Mouse (Mus musculus): ENCODE data around the gene Hs3st3b1.

Gene Hs3st3b1

GRCm38 (mm10) chr11:63897011-63897410, 25.1 kb downstream of the Hs3st3b1 start:
- in situ Hi-C loops (cut with MboI, MseI) = no loop called here

GRCm38 (mm10) chr11:63894188-63894587, 27.9 kb downstream of the Hs3st3b1 start:
- in situ Hi-C loops (cut with MboI, MseI) = no loop called here

DNA sequence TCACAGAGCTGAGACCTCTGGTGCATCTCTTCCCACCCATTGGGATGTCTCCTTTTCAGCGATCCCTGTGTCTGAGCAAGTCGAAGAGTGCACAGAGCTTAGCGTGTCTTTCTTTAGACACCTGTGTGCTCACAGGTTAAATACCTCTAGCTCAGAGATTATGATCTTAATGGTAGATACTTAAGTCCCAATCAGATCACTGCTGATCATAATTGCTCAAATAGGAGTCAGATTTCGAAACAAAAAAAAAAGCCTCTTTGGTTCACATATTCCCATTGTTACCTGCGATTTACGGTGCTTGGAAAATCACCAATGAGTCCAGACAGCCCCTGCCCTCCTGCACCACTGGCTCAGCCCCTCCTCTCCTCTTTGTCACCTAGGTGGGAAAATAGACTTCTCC, 28.5 kb downstream of the Hs3st3b1 start:
- in situ Hi-C loops (cut with MboI, MseI) = no loop called here

DNA sequence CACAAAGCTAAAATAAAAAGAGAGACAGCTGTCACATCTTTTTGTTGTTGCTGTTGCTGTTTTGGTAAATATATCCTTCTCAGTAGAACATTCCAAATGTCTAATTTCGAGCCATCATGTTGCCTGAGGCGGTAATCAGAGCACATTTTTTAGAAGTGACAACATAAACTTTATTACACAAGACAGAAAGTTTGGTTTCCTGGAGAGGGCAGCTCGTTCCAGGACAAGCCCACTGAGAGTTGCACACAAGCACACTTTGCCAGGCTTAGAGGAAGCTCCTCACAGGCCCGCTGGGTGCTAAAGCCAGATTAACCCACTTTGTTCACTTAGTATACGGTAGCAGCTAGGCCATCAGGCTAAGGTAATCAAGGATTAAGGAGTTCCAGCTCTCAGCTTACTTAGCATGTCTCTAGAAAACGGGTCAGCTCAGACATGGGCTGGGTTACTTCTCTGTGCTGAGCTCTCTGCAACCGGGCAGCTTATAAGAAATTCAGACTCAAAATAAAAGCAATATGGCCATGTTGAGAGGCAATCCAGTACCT, 30.5 kb downstream of the Hs3st3b1 start:
- in situ Hi-C loops (cut with MboI, MseI) = no loop called here

DNA sequence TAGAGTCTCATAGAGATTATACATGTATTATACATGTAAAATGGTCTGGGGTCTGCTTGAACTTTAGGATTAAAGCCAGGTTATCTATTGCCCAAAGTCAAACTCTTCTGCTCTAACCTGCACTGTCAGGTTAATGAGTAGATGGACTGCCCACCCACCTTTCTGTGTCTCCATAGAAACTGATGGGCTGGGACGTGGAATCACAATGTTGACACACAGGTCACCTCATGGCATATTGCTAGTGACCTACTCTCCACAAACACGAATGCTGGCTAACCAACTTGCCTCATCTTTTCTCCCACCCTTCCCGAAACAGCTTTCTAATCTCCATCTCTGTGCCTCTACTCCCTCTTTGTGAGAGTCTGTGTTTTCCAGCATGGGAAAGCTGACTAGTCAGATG, 38.7 kb downstream of the Hs3st3b1 start:
- in situ Hi-C loops (cut with MboI, MseI) = no loop called here

DNA sequence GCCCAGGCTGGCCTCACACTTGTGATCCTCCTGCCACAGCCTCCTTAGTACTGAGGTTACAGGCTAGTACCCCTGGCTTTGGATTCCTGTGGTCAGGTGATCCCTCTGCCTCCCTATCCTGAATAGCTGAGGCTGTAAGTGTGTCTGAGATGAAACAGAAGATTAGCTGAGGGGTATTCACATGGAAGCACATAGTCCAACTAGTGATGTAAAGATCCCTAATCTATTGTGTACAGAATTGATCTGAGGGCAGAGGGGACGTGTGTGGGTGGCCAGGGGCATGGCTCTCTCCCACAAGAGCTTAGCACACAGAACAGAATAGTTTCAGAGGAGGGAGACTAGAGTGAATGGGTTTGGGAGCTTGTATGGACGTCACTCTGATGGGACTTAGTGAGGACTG, 41.8 kb downstream of the Hs3st3b1 start:
- in situ Hi-C loops (cut with MboI, MseI) = no loop called here

- in situ Hi-C loops (cut with MboI, MseI) = no loop called here
These were observed 42.8 kb downstream of the Hs3st3b1 start for GRCm38 (mm10) chr11:63879261-63879660.

- in situ Hi-C loops (cut with MboI, MseI) = no loop called here
These were observed 43.5 kb downstream of the Hs3st3b1 start for GRCm38 (mm10) chr11:63878616-63879015.

GRCm38 (mm10) chr11:63862746-63863145, 59.3 kb downstream of the Hs3st3b1 start:
- in situ Hi-C loops (cut with MboI, MseI) = no loop called here

- in situ Hi-C loops (cut with MboI, MseI) = no loop called here
These were observed 60.1 kb downstream of the Hs3st3b1 start for GRCm38 (mm10) chr11:63861982-63862381.

DNA sequence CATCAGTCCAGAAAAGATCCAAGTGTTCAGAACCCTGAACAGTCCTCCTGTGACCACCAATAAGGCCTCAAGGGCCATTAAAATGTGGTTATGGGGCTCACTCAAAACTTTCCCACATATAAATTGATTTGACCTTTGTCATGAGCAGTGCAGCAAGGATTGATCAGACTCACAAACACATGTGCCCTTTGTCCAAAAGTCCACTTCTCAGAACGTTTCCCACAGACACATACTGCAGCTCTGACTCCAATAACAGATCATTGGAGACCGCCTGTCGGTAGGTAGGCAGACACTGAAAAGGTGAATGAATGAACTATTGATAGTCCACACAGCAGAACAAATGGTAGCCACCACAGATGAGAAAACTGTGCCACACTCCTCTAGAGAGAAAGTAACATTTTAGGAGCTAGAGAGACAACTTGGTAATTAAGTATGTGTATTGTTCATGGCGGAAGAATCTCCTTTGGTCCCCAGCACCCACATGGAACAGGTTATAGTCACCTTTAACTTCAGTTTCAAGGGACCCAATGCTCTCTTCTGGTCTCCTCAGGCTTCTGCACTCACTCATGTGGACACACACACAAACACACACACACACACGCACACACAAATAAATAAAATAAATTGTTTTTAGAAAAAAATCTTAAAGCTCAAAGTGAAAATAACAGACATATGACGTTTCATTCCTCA, 70.9 kb downstream of the Hs3st3b1 start:
- in situ Hi-C loops (cut with MboI, MseI) = no loop called here

- in situ Hi-C loops (cut with MboI, MseI) = no loop called here
These were observed 71.8 kb downstream of the Hs3st3b1 start for GRCm38 (mm10) chr11:63850261-63850660.

- in situ Hi-C loops (cut with MboI, MseI) = no loop called here
These were observed 76.7 kb downstream of the Hs3st3b1 start for GRCm38 (mm10) chr11:63845379-63845778.

DNA sequence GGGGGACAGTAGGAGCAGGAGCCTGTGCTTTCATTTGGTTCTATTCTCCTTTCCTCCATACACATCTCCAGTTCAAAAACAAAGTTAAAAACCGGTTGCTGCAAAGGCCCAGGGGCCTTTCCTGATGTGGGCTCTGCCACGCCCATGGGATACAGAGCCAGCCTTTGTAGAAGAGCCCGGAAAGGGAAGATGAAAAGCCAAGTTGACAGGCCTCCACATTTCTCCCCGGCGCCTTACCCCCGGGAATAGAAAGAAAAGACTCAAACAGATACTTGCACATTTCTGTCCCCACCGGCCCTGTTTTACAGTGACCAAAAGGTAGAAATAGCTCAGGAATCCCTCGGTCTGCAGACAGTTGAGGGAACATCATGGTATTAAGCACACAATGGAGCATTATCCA, 77.4 kb downstream of the Hs3st3b1 start:
- in situ Hi-C loops (cut with MboI, MseI) = no loop called here

DNA sequence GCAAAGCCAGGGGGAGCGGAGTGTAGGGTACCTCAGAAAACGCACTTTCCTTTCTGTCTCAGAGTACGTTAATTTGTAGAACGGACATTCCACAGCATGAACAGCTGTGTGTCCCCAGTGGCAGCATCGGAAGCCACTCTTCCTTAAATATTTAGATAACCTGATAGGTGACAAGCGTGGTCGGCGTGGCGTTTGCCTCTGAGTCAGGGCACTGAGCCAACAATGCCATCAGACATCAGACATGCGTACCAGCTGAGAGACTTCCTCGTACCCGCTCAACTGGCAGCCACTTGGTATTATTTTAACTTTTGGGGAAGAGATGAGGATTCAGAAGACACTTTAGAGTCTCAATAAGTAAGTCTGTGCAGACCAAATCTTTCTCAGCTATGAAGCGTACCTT, 84.6 kb downstream of the Hs3st3b1 start:
- in situ Hi-C loops (cut with MboI, MseI) = no loop called here

All from T-helper 17 cell (primary cell).